Mouse (Mus musculus): Measurements from ENCODE around the gene Rsph9. TPM values are rescaled to one million over a fixed set of nuclear protein-coding genes. Genes with fewer than 3 reads are reported as not detected.

The Rsph9 gene
- polyA plus RNA-seq, 1 experiment, result 2.5 TPM

- Histone ChIP-seq H3K36me3 (ENCODE audit: control insufficient read depth, insufficient read depth) (peaks cover 52% of the 10 kb centered on the region), H3K79me2 (ENCODE audit: control insufficient read depth, insufficient read depth) (no peaks in the 10 kb centered on the region), H3K27me3 (ENCODE audit: control insufficient read depth, insufficient read depth, insufficient read length) (no peaks in the 10 kb centered on the region), H3K4me3 (ENCODE audit: insufficient read depth, poor library complexity, severe bottlenecking) (no peak overlapping the region), H3ac (ENCODE audit: control insufficient read depth, insufficient read length, low read depth) (no peak overlapping the region), H3K79me3 (ENCODE audit: low read depth) (no peaks in the 10 kb centered on the region)
- TF ChIP-seq MYOD1 (IDR thresholded peaks at IDR 0.05; ENCODE audit: control insufficient read depth, insufficient read length, low read depth) (no peak), MYOG (IDR thresholded peaks at IDR 0.05; ENCODE audit: control insufficient read depth, extremely low read depth, insufficient read length) (no peak), CEBPB (IDR thresholded peaks at IDR 0.05; ENCODE audit: low read depth) (no peak), CTCF (IDR thresholded peaks at IDR 0.05; ENCODE audit: control insufficient read depth, insufficient read depth, insufficient read length) (no peak), MAX (IDR thresholded peaks at IDR 0.05) (no peak), FOSL1 (IDR thresholded peaks at IDR 0.05; ENCODE audit: insufficient read depth, low read length, poor library complexity, severe bottlenecking) (no peak), USF1 (IDR thresholded peaks at IDR 0.05; ENCODE audit: low read depth) (no peak)
Measured at GRCm38 (mm10) chr17:46127814-46128493, 16.1 kb downstream of the Rsph9 start.

- TF ChIP-seq MYOG (IDR thresholded peaks at IDR 0.05; ENCODE audit: control insufficient read depth, extremely low read depth, insufficient read length), result no peak
- no peak for TF ChIP-seq MYOD1 (IDR thresholded peaks at IDR 0.05; ENCODE audit: control insufficient read depth, insufficient read length, low read depth)
- TF ChIP-seq FOSL1 (IDR thresholded peaks at IDR 0.05; ENCODE audit: insufficient read depth, low read length, poor library complexity, severe bottlenecking), result no peak
- no peak for TF ChIP-seq USF1 (IDR thresholded peaks at IDR 0.05; ENCODE audit: low read depth)
- no peak for TF ChIP-seq MAX (IDR thresholded peaks at IDR 0.05)
- TF ChIP-seq CTCF (IDR thresholded peaks at IDR 0.05; ENCODE audit: control insufficient read depth, insufficient read depth, insufficient read length), result no peak
- no peak for TF ChIP-seq CEBPB (IDR thresholded peaks at IDR 0.05; ENCODE audit: low read depth)
- H3K27me3 ChIP-seq (ENCODE audit: control insufficient read depth, insufficient read depth, insufficient read length), result no peaks in the 10 kb centered on the region
- no peaks in the 10 kb centered on the region for H3K79me3 ChIP-seq (ENCODE audit: low read depth)
- no peak overlapping the region for H3K4me3 ChIP-seq (ENCODE audit: insufficient read depth, poor library complexity, severe bottlenecking)
- H3K79me2 ChIP-seq (ENCODE audit: control insufficient read depth, insufficient read depth), result no peaks in the 10 kb centered on the region
- H3K36me3 ChIP-seq (ENCODE audit: control insufficient read depth, insufficient read depth), result peaks cover 56% of the 10 kb centered on the region
- H3ac ChIP-seq (ENCODE audit: control insufficient read depth, insufficient read length, low read depth), result no peak overlapping the region
Measured at GRCm38 (mm10) chr17:46126608-46127007, 17.4 kb downstream of the Rsph9 start.

GRCm38 (mm10) chr17:46123953-46124700, 19.9 kb downstream of the Rsph9 start:
- peaks cover 13% of the 10 kb centered on the region for H3K79me2 ChIP-seq (ENCODE audit: control insufficient read depth, insufficient read depth)
- no peaks in the 10 kb centered on the region for H3K27me3 ChIP-seq (ENCODE audit: control insufficient read depth, insufficient read depth, insufficient read length)
- peaks cover 1% of the 10 kb centered on the region for H3K79me3 ChIP-seq (ENCODE audit: low read depth)
- H3K36me3 ChIP-seq (ENCODE audit: control insufficient read depth, insufficient read depth), result peaks cover 60% of the 10 kb centered on the region
- no peak overlapping the region for H3ac ChIP-seq (ENCODE audit: control insufficient read depth, insufficient read length, low read depth)
- no peak for TF ChIP-seq FOSL1 (IDR thresholded peaks at IDR 0.05; ENCODE audit: insufficient read depth, low read length, poor library complexity, severe bottlenecking)
- H3K4me3 ChIP-seq (ENCODE audit: insufficient read depth, poor library complexity, severe bottlenecking), result no peak overlapping the region

GRCm38 (mm10) chr17:46123285-46123684, 20.7 kb downstream of the Rsph9 start:
- Histone ChIP-seq H3K4me3 (ENCODE audit: insufficient read depth, poor library complexity, severe bottlenecking) (no peak overlapping the region), H3K79me3 (ENCODE audit: low read depth) (peaks cover 1% of the 10 kb centered on the region), H3K79me2 (ENCODE audit: control insufficient read depth, insufficient read depth) (peaks cover 13% of the 10 kb centered on the region), H3ac (ENCODE audit: control insufficient read depth, insufficient read length, low read depth) (no peak overlapping the region), H3K36me3 (ENCODE audit: control insufficient read depth, insufficient read depth) (peaks cover 61% of the 10 kb centered on the region), H3K27me3 (ENCODE audit: control insufficient read depth, insufficient read depth, insufficient read length) (no peaks in the 10 kb centered on the region)
- TF ChIP-seq MYOG (IDR thresholded peaks at IDR 0.05; ENCODE audit: control insufficient read depth, extremely low read depth, insufficient read length) (no peak), MYOD1 (IDR thresholded peaks at IDR 0.05; ENCODE audit: control insufficient read depth, insufficient read length, low read depth) (no peak), FOSL1 (IDR thresholded peaks at IDR 0.05; ENCODE audit: insufficient read depth, low read length, poor library complexity, severe bottlenecking) (no peak), MAX (IDR thresholded peaks at IDR 0.05) (no peak), CEBPB (IDR thresholded peaks at IDR 0.05; ENCODE audit: low read depth) (no peak), USF1 (IDR thresholded peaks at IDR 0.05; ENCODE audit: low read depth) (no peak), CTCF (IDR thresholded peaks at IDR 0.05; ENCODE audit: control insufficient read depth, insufficient read depth, insufficient read length) (no peak)

- peaks cover 61% of the 10 kb centered on the region for H3K36me3 ChIP-seq (ENCODE audit: control insufficient read depth, insufficient read depth)
Measured at GRCm38 (mm10) chr17:46122791-46123190, 21.2 kb downstream of the Rsph9 start.

More at GRCm38 (mm10) chr17:46122791-46123190, 21.2 kb downstream of the Rsph9 start:
- no peaks in the 10 kb centered on the region for H3K27me3 ChIP-seq (ENCODE audit: control insufficient read depth, insufficient read depth, insufficient read length)
- H3ac ChIP-seq (ENCODE audit: control insufficient read depth, insufficient read length, low read depth), result no peak overlapping the region
- no peak overlapping the region for H3K4me3 ChIP-seq (ENCODE audit: insufficient read depth, poor library complexity, severe bottlenecking)
- no peak for TF ChIP-seq FOSL1 (IDR thresholded peaks at IDR 0.05; ENCODE audit: insufficient read depth, low read length, poor library complexity, severe bottlenecking)
- no peak for TF ChIP-seq CEBPB (IDR thresholded peaks at IDR 0.05; ENCODE audit: low read depth)
- TF ChIP-seq USF1 (IDR thresholded peaks at IDR 0.05; ENCODE audit: low read depth), result no peak
- no peak for TF ChIP-seq MYOD1 (IDR thresholded peaks at IDR 0.05; ENCODE audit: control insufficient read depth, insufficient read length, low read depth)
- no peak for TF ChIP-seq MYOG (IDR thresholded peaks at IDR 0.05; ENCODE audit: control insufficient read depth, extremely low read depth, insufficient read length)
- no peak for TF ChIP-seq MAX (IDR thresholded peaks at IDR 0.05)
- no peak for TF ChIP-seq CTCF (IDR thresholded peaks at IDR 0.05; ENCODE audit: control insufficient read depth, insufficient read depth, insufficient read length)
- H3K79me2 ChIP-seq (ENCODE audit: control insufficient read depth, insufficient read depth), result peaks cover 13% of the 10 kb centered on the region
- H3K79me3 ChIP-seq (ENCODE audit: low read depth), result peaks cover 1% of the 10 kb centered on the region

Measured in C2C12 (cell line).